Mouse (Mus musculus) CD4-positive, CD25-positive, alpha-beta regulatory T cell (primary cell): Measurements from ENCODE around the gene Ids. TPM values are rescaled to one million over a fixed set of nuclear protein-coding genes. Genes with fewer than 3 reads are reported as not detected.

Experiments used
- polyA plus RNA-seq: library from polyadenylated mRNA; unstranded; fragments of 100-300 nt; shearing (Covaris generic); gene quantifications from one replicate; pipeline ENCODE4 v1.2.1, GENCODE M21; 2017

Gene Ids
- 27.6 TPM for polyA plus RNA-seq

DNA sequence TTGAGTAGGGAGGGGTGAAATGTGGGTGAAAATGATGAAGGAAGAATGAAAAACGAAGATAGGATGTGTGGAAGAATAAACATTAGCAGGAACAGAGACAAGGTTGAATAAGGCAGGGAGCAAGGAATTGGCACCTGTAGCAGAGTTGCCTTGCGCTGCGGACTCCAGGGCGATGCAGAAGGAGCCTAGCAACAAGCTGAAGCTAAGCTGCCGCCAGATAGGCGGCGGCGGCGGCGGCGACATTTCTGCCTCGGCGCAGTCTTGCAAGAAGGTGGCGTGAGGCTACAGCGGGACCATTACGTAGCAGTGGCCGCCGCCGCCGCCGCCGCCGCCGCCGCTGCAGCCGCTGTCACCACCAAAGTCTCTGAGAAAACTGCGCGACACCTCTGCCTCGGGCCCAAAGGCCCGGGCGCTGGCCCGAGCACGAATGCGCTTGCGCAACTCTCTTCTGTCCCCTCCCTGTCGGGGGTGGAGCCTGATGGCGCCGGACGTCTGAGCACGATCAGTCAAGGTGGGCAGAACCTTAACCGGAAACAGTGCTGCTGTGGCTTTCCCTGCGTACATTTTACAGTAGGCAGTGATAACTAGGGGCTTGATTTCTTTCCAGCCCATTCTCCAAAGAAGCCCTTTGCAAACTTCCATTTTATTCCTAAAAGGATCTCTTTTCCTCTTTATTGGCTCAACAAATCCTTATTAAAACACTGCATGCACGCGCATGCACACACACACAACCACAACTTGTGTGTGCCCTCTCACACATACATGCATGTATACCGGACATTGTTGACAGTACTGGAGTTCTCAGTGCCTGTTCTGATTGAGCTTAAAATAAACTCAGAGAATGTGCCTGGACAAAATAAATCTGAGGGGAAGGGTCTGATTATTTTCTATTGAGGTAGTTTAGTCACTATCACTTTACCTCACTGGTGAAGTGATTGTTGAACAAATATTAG lies at the start of gene Ids:
Ids (minus strand) TSS at position 424 of the 953 bp plus-strand sequence.

DNA sequence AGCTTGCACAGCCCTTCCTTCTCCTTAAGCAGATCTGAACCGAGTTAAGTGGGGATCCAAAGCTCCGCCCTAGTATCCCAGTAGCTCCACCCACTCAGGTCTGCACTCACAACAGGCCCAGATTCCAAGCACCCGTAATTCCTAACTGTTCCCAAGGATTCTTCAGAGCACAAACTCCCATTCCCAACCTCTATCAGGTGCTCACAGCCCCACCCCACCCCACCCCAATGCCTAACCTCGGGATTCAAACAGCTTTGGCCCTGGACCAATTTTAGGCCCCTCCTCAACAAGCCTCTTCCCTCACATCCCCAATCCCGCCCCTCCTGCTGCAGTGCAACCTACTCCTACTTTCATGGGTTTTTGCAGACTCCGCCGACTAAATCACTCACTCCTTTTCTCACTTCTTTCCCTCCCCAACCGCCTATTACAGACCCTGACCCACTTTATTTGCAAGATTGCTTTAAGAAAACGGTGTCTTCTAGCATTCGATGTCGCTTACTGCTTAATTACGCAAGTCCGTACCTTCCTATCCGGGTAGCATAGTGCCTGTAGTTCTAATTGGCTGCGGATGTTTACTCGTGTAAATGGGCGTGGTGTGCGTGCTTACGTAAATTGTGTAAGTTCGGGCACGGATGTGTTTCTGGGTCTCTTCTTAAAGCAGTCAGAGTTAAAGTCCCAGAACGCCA lies 20.5 kb upstream of the Ids start, which contains the start of gene 1110012L19Rik:
1110012L19Rik (plus strand) TSS at position 602 of the 686 bp plus-strand sequence.

Other genes starting within 250 kb of the Ids start
- 26.2 TPM for gene 1110012L19Rik, start 20.8 kb upstream of the Ids start, polyA plus RNA-seq
- 33.6 TPM for gene Tmem185a, start 112.1 kb upstream of the Ids start, polyA plus RNA-seq